Mouse (Mus musculus): ENCODE measurements around the gene Zzef1.

The Zzef1 gene

DNA sequence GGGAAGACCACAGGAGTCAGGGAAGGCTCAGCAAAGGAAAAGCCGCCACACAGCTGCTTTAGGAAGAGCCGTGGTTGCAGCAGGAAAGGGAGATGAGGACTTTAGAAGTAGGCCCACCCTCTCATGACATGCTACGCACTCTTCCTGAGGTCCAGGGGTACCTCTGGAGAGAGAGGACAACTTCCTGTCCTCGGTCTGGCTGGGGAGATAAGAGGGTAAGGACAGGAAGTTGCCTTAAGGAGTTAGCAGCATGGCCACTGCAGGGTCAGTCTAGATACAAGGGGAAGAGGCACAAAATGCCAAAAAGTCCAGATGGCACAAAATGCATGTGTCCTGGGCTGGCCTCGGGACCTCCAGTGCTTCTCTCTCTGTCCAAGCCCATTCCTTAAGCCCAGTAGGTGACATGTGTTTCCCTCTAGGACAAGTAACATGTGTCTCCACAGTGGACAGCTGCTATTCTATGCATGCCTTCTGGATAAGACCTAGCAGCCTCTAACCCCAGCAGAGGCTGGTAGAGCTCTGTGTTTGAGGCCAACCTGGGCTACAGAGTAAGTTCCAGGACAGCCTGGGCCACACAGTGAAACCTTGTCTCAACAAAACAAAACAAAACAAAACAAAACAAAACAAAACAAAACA is 159.4 kb downstream of the Zzef1 start:
- no peak for DNase-seq (ENCODE audit: low spot score in 2 of 2)

DNA sequence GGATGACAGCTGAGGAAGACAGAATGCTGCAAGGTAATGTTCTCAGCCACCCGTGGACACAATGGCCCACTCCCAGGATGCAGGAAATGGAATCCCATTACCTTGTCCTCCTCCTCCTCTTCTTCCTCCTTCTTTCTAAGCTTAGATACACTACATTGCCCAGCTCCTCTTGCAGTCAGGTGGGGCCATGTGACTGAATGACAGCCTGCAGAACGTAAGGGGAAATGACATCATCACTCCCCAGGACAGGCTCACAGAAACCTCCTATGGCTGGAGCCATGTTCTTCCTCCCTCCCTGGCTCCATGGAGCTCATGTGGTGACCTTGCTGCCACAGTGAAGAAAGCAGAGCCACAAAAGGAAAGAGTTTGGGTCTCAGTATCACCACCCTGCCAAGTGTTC is 161.3 kb downstream of the Zzef1 start:
- no peak for DNase-seq (ENCODE audit: low spot score in 2 of 2)

DNA sequence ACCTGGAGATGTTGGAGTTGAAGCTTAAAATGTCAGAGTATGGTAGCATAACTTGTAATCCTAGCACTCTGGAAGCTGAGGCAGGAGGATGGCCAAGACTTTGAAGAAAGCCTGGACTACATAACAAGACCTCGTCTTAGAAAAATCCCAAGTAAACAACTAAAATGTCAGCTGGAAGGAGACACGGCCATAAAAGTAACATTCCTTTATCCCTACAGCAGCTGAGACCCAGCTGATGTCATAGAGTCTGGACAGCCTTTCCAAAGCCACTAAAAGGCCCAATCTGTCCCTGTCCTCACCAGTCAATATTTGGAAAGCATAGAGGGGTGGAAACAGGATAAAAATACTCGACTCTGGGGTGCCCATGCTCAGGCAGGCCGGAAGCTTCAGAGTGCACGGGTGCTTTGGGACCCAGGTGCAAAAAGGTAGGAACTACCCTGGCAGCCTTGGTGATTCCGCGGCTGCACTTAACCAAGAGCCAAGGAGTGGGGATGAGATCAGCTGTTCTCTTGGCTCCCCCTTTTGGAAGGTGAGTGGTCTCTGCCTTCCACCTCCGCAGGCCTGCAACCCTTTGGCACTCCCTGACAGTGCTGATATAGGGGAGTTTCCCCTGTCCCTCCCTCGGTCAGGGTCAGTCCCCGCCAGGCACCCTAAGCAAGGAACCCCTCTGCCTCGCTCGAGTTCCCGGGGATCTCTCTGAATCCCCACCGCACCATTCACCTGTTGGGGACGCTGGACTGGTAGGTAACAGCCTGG is 164.1 kb downstream of the Zzef1 start:
- DNase-seq (ENCODE audit: low spot score in 2 of 2): no peak

DNA sequence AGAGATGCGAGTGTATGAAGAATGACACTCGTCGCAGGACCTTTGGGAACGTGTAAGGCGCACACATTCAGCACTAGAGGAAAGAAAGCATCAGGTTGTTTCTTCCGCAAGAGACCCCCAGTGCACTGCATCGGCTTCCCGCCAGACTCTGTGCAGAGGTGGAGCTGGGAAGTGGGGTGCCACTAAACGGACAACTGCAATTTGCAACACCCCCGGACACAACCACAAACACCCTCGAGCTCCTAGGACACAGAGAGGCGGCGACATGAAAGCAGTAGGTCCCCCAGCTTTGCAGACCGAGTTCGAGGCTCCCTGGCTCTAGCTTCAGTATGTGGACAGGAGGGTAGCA is 164.7 kb downstream of the Zzef1 start:
- no peak for DNase-seq (ENCODE audit: low spot score in 2 of 2)

DNA sequence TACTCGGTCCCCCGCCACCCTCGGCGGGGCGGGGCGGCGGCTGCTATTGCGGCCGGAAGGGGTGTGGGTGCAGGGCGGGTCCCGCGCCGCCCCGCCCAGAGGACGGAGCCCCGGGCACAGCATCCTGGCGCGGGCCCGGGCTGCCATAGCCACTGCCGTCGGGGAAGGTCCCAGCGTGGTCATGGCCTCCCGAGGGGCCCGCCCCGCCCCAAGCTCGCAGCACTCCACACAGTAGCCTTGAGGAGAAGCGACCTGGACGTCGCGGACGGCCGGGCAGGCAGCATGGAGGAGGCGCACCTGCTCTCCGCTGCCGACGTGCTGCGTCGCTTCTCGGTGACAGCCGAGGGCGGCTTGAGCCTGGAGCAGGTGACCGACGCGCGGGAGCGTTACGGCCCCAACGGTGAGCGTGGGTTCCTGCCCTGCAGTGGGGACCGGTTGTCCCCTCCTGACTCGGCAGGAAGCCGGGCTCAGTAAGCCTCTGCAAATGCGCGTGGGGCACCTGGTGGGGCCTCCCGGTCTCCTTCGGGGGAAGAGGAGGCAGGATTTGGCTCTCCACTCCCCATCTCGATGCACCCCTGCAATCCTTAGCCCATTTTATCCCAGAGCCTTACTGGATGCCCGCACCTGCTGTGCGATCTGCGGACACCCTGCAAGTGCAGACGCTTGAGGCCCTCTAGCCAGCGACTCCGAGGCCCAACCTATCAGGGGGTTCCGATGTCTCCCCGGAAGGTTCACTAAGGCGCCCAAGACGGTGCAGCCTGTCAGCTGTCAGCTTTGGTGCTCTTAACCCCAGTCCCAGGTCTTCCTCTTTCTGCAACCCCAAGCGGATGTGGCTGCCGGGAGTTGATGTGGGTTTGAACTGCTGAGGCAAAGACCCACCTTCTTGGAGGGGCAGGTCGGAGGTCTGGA is 165.3 kb downstream of the Zzef1 start, which contains the start of gene Atp2a3:
Atp2a3 (plus strand) TSS at position 98 of the 909 bp plus-strand sequence.
- DNase-seq (ENCODE audit: low spot score in 2 of 2): no peak

DNA sequence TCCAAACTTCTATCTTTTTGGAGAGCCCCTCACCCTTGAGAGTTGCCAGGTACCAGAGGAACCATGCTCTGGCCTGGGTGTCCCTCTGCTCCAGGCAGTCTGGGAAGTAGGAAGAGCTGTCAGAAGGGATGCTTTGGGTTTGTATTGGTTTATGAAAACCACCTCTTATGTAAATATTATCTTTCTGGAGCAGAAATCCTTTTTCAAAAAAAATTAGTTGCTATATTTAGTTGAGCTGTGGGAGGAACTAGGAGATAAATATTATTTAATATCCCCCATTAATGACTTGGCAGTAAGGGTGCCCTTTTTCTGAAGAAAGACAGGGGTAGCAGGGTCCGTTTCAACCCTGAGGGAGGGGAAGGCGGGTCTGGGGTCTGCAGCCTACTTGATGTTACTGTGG is 166.4 kb downstream of the Zzef1 start:
- no peak for DNase-seq (ENCODE audit: low spot score in 2 of 2)

DNA sequence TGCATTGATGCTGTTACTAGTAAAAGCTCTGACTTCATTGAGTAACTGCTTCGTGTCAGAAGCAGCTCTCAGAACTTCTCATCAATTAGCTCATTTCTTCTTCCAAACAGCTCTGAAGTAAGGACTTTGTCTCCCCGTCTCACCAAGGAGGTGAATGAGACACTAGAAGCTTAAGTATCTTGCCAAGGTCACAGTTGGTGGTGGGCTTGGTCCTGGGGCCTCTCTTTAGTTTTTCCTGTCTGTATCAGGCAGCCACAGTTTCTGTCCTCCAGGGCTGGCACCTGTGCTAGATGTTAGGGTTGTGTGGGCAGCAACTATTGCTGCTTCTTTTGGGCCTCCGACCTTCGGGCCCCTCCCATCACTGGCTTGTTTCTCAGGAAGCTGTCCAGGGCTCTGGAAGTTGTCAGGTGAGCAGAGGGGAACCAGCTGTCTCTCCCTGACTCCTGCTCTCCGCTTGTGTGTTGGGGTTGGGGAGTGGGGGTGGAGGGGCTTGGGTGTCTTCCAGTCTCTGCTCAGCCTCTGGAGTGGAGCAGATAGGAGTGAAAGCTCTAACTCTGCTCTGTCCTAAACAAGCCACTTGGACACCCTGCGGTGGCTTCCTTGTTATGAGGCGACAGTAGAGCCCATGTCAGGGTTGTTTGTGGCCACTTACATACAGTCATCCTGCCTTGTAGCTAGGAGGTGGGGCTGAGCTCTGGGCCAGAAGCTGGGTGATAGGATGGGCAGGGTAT is 167.2 kb downstream of the Zzef1 start:
- DNase-seq (ENCODE audit: low spot score in 2 of 2): no peak

DNA sequence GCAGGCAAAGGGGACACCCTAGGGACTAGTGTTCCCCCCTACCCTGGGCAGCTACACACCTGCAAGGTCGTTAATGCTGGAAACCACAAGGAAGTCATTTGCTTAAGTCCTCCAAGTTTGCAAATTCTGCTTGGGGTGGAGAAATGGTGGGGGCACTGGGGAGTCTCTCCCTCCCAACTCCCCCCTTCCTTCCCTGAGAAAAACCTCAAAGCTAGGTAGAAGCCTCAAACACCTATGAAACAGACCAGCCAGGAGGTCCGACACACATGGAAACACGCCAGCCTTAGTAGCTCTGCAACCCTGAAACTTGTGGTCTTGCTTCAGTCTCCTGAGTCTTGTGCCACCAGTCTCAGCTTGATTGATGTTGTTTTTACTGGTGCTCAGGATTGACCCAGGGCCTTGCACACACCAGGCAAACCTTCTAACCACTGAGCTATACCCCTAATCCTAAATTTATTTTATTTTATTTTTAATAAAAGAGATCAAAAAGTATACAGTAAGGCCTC is 167.8 kb downstream of the Zzef1 start:
- DNase-seq (ENCODE audit: low spot score in 2 of 2): no peak

DNA sequence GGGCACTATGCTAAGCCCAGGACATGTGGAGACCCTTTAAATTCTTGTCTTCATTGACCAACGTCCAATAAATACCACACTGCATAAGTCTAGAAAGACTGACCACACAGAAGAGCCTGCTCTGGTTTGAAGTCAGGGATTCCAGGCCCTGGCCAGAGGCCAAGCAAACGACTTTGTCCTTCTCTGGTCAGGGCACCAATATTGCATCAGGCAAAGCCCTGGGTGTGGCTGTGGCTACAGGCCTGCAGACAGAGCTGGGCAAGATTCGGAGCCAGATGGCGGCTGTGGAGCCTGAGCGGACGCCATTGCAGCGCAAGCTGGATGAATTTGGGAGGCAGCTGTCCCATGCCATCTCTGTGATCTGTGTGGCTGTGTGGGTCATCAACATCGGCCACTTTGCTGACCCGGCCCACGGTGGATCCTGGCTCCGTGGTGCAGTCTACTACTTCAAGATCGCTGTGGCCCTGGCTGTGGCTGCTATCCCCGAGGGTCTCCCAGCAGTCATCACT is 179.0 kb downstream of the Zzef1 start:
- DNase-seq (ENCODE audit: low spot score in 2 of 2): no peak
